Mouse (Mus musculus) forebrain, embryonic 16.5 days (tissue): ENCODE results near the gene Capn7. TPM values are rescaled to one million over a fixed set of nuclear protein-coding genes. Genes with fewer than 3 reads are reported as not detected.

ENCODE experiments used
- ATAC-seq: fragments of 200-750 bp; cut with Nextera tagmentation; 2 replicates; pipeline ENCODE4 v1.8.0; 2017; ENCODE audit warnings: mild to moderate bottlenecking, moderate library complexity
- H3K27ac ChIP-seq: fragments of 300-500 bp; sonication (generic); 2 replicates; pipeline ENCODE4 v1.5.1; 2014; ENCODE audit warnings: low read length, control low read depth
- H3K27me3 ChIP-seq: fragments of 300-500 bp; sonication (generic); replicated peaks from 2 replicates; pipeline ENCODE4 v1.6.1; 2014; ENCODE audit warnings: low read length; ENCODE audit not compliant: control insufficient read depth, insufficient read depth
- H3K36me3 ChIP-seq: fragments of 300-500 bp; sonication (generic); 2 replicates; pipeline ENCODE4 v1.6.1; 2014; ENCODE audit not compliant: control insufficient read depth, insufficient read depth
- H3K4me1 ChIP-seq: fragments of 300-500 bp; sonication (generic); replicated peaks from 2 replicates; pipeline ENCODE4 v1.6.1; 2014; ENCODE audit warnings: low read length; ENCODE audit not compliant: control insufficient read depth, insufficient read depth
- H3K4me2 ChIP-seq: fragments of 300-500 bp; sonication (generic); 2 replicates; pipeline ENCODE4 v1.6.1; 2014; ENCODE audit warnings: mild to moderate bottlenecking, low read length, control low read depth
- H3K4me3 ChIP-seq: fragments of 300-500 bp; sonication (generic); replicated peaks from 2 replicates; pipeline ENCODE4 v1.5.1; 2014; ENCODE audit warnings: mild to moderate bottlenecking, low read length, control low read depth
- H3K9ac ChIP-seq: fragments of 300-500 bp; sonication (generic); replicated peaks from 2 replicates; pipeline ENCODE4 v1.6.1; 2014; ENCODE audit warnings: low read depth, low read length, control low read depth
- H3K9me3 ChIP-seq: fragments of 300-500 bp; sonication (generic); 2 replicates; pipeline ENCODE4 v1.6.1; 2016; ENCODE audit warnings: low read length; ENCODE audit not compliant: control insufficient read depth
- WGBS: fragments of 180-500 bp; shearing (Covaris S2); extraction: QIAGEN DNeasy Blood & Tissue Kit; methylation state at CpG from one replicate; pipeline ENCODE4 v1.1.7; 2014; 5-methylcytosine and 5-hydroxymethylcytosine counted together
- polyA plus RNA-seq: library from polyadenylated mRNA; unstranded; fragments of >200 nt; fragmentation: Nextera tagmentation; extraction: Ambion mirVana; gene quantifications from 2 replicates; pipeline ENCODE4 v1.2.1, GENCODE M21; 2015

Gene Capn7
- polyA plus RNA-seq, 1 experiment from 2014 or later = 74.6 TPM

DNA sequence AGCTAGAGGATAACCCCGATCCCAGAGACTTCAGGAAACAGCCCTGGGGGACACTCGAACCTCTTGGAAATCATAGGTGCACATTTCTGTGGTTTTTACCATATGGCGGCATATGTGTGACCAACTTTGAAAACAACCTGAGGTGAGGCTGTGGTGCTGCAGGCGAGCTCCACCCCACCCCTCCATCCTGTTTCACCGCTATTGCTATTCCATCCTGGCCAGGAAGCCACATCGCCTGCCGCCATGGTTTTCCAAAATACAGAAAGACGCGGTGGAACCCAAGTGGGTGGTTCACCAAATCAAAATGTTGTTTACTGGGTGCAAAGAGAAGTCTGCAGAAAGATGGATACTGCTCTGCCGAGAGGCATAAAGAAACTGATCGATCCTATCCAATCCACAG lies 62.4 kb downstream of the Capn7 start:
- ATAC-seq = no peak
- Histone ChIP-seq H3K4me2 (no peak overlapping the region), H3K4me3 (no peak overlapping the region), H3K27ac (no peak overlapping the region), H3K9me3 (no peaks in the 10 kb centered on the region), H3K36me3 (no peaks in the 10 kb centered on the region), H3K9ac (no peak overlapping the region), H3K27me3 (no peaks in the 10 kb centered on the region), H3K4me1 (no peaks in the 10 kb centered on the region)
- WGBS = 92% methylated on average over 11 of the region's 11 CpGs

DNA sequence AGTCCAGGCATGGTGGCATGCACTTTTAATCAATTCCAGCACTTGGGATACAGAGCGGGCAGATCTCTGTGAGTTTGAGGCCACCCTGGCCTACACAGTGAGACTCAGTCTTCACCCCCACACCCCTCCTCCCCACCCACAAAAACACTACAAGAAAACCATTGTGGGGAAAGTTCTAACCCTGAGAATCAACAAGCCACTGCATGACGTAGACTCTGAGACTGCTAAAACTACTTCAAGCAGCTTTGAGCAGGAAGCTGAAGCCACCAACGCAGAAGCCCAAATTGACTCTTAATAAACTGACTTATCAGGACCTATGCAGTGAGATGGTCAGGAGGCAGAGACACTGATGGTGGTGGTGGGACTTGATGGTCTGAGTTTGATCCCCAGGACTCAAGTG lies 62.8 kb downstream of the Capn7 start:
- ATAC-seq = no peak

DNA sequence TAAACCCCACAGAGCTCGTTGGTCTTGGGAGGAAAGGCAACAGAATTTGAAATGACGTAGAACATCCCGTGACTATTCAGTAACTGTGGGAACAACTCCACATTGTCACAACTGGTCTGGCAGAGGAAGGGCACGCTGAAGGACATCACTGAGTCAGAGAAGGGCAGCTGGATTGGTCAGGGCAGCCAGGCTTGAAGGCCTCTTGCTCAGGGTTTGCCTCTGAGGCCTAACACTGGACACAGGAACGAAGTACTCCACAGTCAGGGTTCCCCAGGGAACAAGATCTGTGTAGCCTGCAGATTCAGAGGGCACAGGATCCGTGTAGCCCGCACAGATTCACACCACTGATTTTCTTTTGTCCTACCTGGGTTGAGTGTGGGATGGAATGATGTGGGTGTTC lies 63.8 kb downstream of the Capn7 start:
- H3K36me3 ChIP-seq = no peaks in the 10 kb centered on the region
- no peak for ATAC-seq
- H3K4me2 ChIP-seq = no peak overlapping the region
- H3K4me1 ChIP-seq = no peaks in the 10 kb centered on the region
- H3K9me3 ChIP-seq = no peaks in the 10 kb centered on the region
- H3K27me3 ChIP-seq = no peaks in the 10 kb centered on the region
- 87% methylated on average over 7 of the region's 7 CpGs for WGBS
- no peak overlapping the region for H3K9ac ChIP-seq
- no peak overlapping the region for H3K27ac ChIP-seq
- H3K4me3 ChIP-seq = no peak overlapping the region

More for the DNA sequence above, 62.8 kb downstream of the Capn7 start:
- Histone ChIP-seq H3K36me3 (no peaks in the 10 kb centered on the region), H3K9ac (no peak overlapping the region), H3K27ac (no peak overlapping the region), H3K4me2 (no peak overlapping the region), H3K9me3 (no peaks in the 10 kb centered on the region), H3K4me1 (no peaks in the 10 kb centered on the region), H3K4me3 (no peak overlapping the region), H3K27me3 (no peaks in the 10 kb centered on the region)
- WGBS = 86% methylated on average over 3 of the region's 3 CpGs

DNA sequence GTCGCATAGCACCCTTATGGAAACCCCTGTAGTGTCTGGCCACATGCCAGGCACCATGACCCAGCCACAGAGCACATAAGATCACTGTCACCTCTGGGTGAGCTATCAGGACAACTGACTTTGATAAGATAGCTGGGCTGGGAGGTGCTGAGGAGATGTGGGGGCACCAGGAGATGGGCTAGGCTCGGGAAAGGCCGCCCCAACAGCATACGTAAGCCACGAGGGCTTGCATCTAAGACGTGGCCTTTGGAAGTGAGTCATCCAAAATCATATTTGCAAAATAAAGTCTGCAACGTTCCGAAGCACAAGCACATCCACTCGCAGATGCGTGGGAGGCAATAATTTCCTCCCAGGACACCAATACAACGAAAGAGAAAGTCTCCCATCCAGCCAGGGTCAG lies 64.5 kb downstream of the Capn7 start:
- Histone ChIP-seq H3K27ac (no peak overlapping the region), H3K9ac (no peak overlapping the region), H3K9me3 (no peaks in the 10 kb centered on the region), H3K4me3 (no peak overlapping the region), H3K4me1 (no peaks in the 10 kb centered on the region), H3K4me2 (no peak overlapping the region), H3K36me3 (no peaks in the 10 kb centered on the region), H3K27me3 (no peaks in the 10 kb centered on the region)
- WGBS = 90% methylated on average over 11 of the region's 11 CpGs
- no peak for ATAC-seq

DNA sequence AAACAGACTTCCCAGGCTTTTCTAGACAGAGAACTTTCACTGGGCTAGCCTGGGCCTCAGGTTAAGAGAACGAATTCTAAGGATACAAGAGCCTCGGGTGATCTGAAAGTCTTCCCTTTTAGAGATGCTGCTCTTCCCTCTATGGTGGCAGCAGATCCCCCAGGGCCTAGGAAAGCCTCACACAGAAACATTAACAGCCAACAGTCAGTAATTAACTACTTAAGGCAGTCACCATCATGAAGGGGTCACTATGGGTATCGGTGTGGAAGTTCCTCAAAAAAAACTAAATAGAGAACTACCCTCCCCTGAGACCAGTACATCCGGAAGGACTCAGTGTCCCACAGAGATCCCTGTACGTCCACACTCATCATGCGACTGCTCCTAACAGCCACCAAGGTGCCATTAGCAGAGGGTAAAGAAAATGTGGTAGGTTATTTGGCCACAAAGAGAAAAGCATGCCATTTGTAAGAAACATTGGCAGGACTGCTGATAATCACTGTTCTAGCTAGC lies 65.5 kb downstream of the Capn7 start:
- H3K9me3 ChIP-seq = no peaks in the 10 kb centered on the region
- no peaks in the 10 kb centered on the region for H3K4me1 ChIP-seq
- H3K4me3 ChIP-seq = no peak overlapping the region
- H3K27me3 ChIP-seq = no peaks in the 10 kb centered on the region
- ATAC-seq = no peak
- H3K9ac ChIP-seq = no peak overlapping the region
- no peaks in the 10 kb centered on the region for H3K36me3 ChIP-seq
- H3K27ac ChIP-seq = no peak overlapping the region
- WGBS = 82% methylated on average over 6 of the region's 6 CpGs
- no peak overlapping the region for H3K4me2 ChIP-seq

DNA sequence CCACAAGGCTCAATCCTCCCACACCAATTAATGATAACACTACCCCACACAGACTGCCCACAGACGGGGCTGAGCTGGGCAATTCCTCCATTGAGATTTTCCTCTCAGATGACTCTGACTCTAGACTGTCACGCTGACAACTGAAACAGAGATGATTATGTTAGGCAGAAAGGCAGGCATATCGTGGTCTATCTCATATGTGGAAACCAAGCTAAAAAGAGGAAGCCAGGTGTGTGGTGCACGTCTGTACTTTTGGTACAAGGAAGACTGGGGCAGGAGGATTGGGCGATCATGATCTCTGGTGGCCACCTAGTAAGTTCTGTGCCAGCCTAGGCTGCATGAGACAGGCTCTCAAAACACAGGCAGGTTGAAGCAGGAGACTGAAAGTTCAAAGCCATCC lies 66.3 kb downstream of the Capn7 start:
- 81% methylated on average over 5 of the region's 5 CpGs for WGBS
- Histone ChIP-seq H3K27ac (no peak overlapping the region), H3K4me3 (no peak overlapping the region), H3K4me2 (no peak overlapping the region), H3K9ac (no peak overlapping the region), H3K36me3 (no peaks in the 10 kb centered on the region), H3K27me3 (no peaks in the 10 kb centered on the region), H3K4me1 (no peaks in the 10 kb centered on the region), H3K9me3 (no peaks in the 10 kb centered on the region)
- ATAC-seq = no peak

DNA sequence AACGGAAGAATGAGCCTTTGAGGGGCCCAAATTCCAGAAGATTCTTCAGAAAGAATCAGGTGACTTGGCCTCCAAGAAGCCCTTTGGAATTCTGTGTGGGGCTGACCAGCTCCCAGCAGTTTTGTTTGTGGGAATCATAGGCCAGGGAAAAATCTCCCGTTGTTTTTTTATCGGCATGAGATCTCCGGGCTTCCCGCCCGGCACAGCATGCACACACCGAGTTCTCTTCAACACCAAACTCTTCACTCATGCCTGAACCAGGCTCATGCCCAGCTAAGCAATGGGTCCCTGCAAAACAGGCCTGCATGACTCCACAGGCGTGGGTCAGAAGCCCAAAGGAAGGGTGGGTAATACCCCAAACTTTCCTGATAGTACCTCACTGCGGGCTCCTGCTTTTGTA lies 67.1 kb downstream of the Capn7 start:
- no peaks in the 10 kb centered on the region for H3K9me3 ChIP-seq
- H3K4me2 ChIP-seq = no peak overlapping the region
- no peak overlapping the region for H3K27ac ChIP-seq
- H3K27me3 ChIP-seq = no peaks in the 10 kb centered on the region
- H3K4me3 ChIP-seq = no peak overlapping the region
- H3K36me3 ChIP-seq = no peaks in the 10 kb centered on the region
- no peaks in the 10 kb centered on the region for H3K4me1 ChIP-seq
- no peak overlapping the region for H3K9ac ChIP-seq
- 79% methylated on average over 9 of the region's 9 CpGs for WGBS
- no peak for ATAC-seq

DNA sequence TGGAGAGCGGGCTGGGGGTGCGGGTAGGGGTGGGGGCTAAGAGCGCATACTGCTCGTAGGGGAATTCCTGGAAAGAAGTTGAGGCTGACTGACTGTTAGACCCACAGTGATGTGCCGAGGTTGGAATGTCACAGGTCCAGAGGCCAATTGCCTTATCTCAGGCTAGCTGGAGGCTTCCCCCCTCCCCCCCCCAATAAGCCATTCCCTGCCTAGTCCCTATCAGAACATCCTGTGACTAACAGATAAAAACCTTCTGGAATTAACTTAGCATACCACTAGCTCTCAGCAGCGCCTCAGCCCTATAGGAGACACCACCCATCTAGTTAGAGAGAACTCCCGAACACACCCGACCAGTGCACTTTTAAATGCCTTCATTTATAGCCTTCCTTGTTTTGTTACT lies 67.6 kb downstream of the Capn7 start:
- H3K27ac ChIP-seq = no peak overlapping the region
- no peaks in the 10 kb centered on the region for H3K4me1 ChIP-seq
- 80% methylated on average over 8 of the region's 8 CpGs for WGBS
- H3K36me3 ChIP-seq = no peaks in the 10 kb centered on the region
- H3K9ac ChIP-seq = no peak overlapping the region
- H3K27me3 ChIP-seq = no peaks in the 10 kb centered on the region
- no peak for ATAC-seq
- no peak overlapping the region for H3K4me2 ChIP-seq
- no peaks in the 10 kb centered on the region for H3K9me3 ChIP-seq
- H3K4me3 ChIP-seq = no peak overlapping the region

DNA sequence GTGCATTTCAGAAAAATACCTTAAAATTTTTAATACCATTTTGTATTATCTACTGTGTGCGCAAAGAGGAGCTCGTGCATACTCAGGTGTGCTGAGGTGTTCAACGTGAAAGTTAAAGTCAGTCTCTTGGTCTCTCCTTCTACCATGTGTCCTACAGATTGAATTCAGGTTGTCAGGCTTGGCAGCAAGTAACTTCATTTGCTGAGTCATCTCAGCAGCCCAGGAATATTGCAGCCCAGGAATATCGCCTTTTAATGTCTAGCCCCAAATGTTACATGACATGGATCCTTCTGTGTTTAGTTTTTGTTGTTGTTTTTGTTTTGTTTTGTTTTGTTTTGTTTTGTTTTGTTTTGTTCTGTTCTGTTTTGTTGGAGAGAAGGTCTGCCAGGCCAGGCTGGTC lies 68.2 kb downstream of the Capn7 start:
- WGBS = 94% methylated on average over 4 of the region's 4 CpGs
- no peak for ATAC-seq
- Histone ChIP-seq H3K4me3 (no peak overlapping the region), H3K27ac (no peak overlapping the region), H3K9ac (no peak overlapping the region), H3K9me3 (no peaks in the 10 kb centered on the region), H3K36me3 (no peaks in the 10 kb centered on the region), H3K4me1 (no peaks in the 10 kb centered on the region), H3K27me3 (no peaks in the 10 kb centered on the region), H3K4me2 (no peak overlapping the region)

DNA sequence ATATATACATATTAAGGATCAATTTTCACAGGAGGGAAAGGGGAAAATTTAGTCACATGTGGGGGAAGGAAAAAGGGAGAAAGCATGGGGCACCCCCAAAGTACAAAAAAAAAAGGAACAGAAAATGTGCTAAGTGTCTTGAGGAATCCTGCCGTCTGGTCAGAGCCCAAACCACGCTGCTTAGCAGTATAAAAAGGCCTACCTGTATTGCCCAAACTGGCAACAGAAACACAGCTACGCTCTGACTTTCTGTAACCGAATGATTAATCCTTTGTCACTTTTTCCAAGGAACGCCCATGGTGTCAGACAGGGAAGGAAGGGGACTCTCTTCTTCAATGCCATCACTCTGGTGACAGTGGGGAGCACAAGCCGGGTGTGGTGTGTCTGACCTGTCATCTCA lies 69.2 kb downstream of the Capn7 start:
- H3K4me3 ChIP-seq = no peak overlapping the region
- H3K4me2 ChIP-seq = no peak overlapping the region
- no peaks in the 10 kb centered on the region for H3K36me3 ChIP-seq
- H3K9ac ChIP-seq = no peak overlapping the region
- H3K27ac ChIP-seq = no peak overlapping the region
- WGBS = 86% methylated on average over 6 of the region's 6 CpGs
- H3K4me1 ChIP-seq = no peaks in the 10 kb centered on the region
- no peaks in the 10 kb centered on the region for H3K9me3 ChIP-seq
- ATAC-seq = no peak
- H3K27me3 ChIP-seq = no peaks in the 10 kb centered on the region
